Mouse (Mus musculus) G1E (cell line): ENCODE data around the gene Ublcp1. TPM values are rescaled to one million over a fixed set of nuclear protein-coding genes. Genes with fewer than 3 reads are reported as not detected.

Experiments
- ATAC-seq: 2 replicates; pipeline ENCODE4 v1.8.0; 2016; ENCODE audit warnings: mild to moderate bottlenecking; ENCODE audit not compliant: insufficient number of reproducible peaks, poor library complexity, low FRiP score, severe bottlenecking; ENCODE audit errors: extremely low read depth
- DNase-seq: peaks from one replicate; pipeline ENCODE4 v3.0.0; 2012; ENCODE audit warnings: low spot score
- H3K27me3 ChIP-seq: 2 replicates; pipeline ENCODE4 v1.6.1; 2012; ENCODE audit warnings: mild to moderate bottlenecking, low read length, inconsistent platforms; ENCODE audit not compliant: insufficient read depth
- H3K36me3 ChIP-seq: replicated peaks from 2 replicates; pipeline ENCODE3; 2012; ENCODE audit warnings: mild to moderate bottlenecking, inconsistent platforms
- H3K4me1 ChIP-seq: 2 replicates; pipeline ENCODE4 v1.6.1; 2012; ENCODE audit warnings: low read depth, low read length, inconsistent platforms, mixed read lengths; ENCODE audit not compliant: insufficient read depth
- H3K4me3 ChIP-seq: 2 replicates; pipeline ENCODE4 v1.5.1; 2012; ENCODE audit warnings: low read depth, mild to moderate bottlenecking, inconsistent platforms, low read length, moderate library complexity, mixed read lengths
- H3K9me3 ChIP-seq: replicated peaks from 2 replicates; pipeline ENCODE4 v1.6.1; 2012; ENCODE audit warnings: inconsistent platforms
- CTCF ChIP-seq: IDR thresholded peaks from 2 replicates; pipeline ENCODE4 v1.5.1; 2012; ENCODE audit warnings: low read depth, low read length, inconsistent platforms, mixed read lengths
- GATA1 ChIP-seq: IDR thresholded peaks from 2 replicates; pipeline ENCODE4 v1.6.1; 2012; ENCODE audit warnings: borderline replicate concordance, low read length, inconsistent platforms, mixed read lengths
- GATA2 ChIP-seq: IDR thresholded peaks from 2 replicates; pipeline ENCODE4 v1.6.1; 2012; ENCODE audit warnings: low read depth, low read length, inconsistent platforms, borderline replicate concordance
- POLR2AphosphoS5 ChIP-seq: IDR thresholded peaks from 2 replicates; pipeline ENCODE4 v1.6.1; 2012; ENCODE audit warnings: low read depth, low read length, inconsistent platforms; ENCODE audit not compliant: insufficient replicate concordance
- TAL1 ChIP-seq: conservative IDR thresholded peaks from 2 replicates; pipeline ENCODE4 v1.6.1; 2012; ENCODE audit warnings: low read depth, low read length, inconsistent platforms, mixed read lengths
- polyA plus RNA-seq: library from polyadenylated mRNA; stranded (reverse); fragments of >175 nt; gene quantifications from 2 replicates; pipeline ENCODE4 v1.2.3, GENCODE M21; 2012
- total RNA-seq, 2 experiments: library from RNA; stranded (forward) in 1 of 2; stranded (reverse) in 1 of 2; fragments of 200-1000 nt in 1 of 2; fragments of >200 nt in 1 of 2; fragmentation: Nextera tagmentation in 1 of 2; gene quantifications; 2 replicates each; pipeline ENCODE4 v1.2.3; 2014 to 2017

Gene Ublcp1
- total and polyA plus RNA-seq, 3 experiments, result 2.8 to 53.4 (median 50.9) TPM

GRCm38 (mm10) chr11:44405113-44405512, 65.2 kb downstream of the Ublcp1 start:
- no peaks in the 10 kb centered on the region for H3K36me3 ChIP-seq
- no peak for DNase-seq
- H3K9me3 ChIP-seq, result no peaks in the 10 kb centered on the region
- no peak overlapping the region for H3K4me3 ChIP-seq
- ATAC-seq, result no peak
- peaks cover 21% of the 10 kb centered on the region for H3K27me3 ChIP-seq
- H3K4me1 ChIP-seq, result 0 out of 2 replicates have a peak, but pooled peaks cover 2% of the 10 kb centered on the region
- TF ChIP-seq TAL1 (no peak), GATA2 (no peak), POLR2AphosphoS5 (no peak), GATA1 (no peak), CTCF (no peak)

Other genes starting within 250 kb of the Ublcp1 start
- gene Il12b, start 70.4 kb downstream of the Ublcp1 start, total RNA-seq (2014; fragmentation: Nextera tagmentation), result not detected in 2 replicates
- not detected in 2 replicates for gene Il12b, start 70.4 kb downstream of the Ublcp1 start, total RNA-seq (2017)
- not detected in 2 replicates for gene Il12b, start 70.4 kb downstream of the Ublcp1 start, polyA plus RNA-seq
- 36.8 and 53.4 TPM in 2 replicates for gene Rnf145, start 48.5 kb upstream of the Ublcp1 start, total RNA-seq (2014; fragmentation: Nextera tagmentation)
- 113 and 120 TPM in 2 replicates for gene Rnf145, start 48.5 kb upstream of the Ublcp1 start, total RNA-seq (2017)
- 66.7 and 98.7 TPM in 2 replicates for gene Rnf145, start 48.5 kb upstream of the Ublcp1 start, polyA plus RNA-seq
- not detected in 2 replicates for gene Ebf1, start 146.8 kb upstream of the Ublcp1 start, total RNA-seq (2014; fragmentation: Nextera tagmentation)
- 0.05 and 0.06 TPM in 2 replicates for gene Ebf1, start 146.8 kb upstream of the Ublcp1 start, total RNA-seq (2017)
- not detected in 2 replicates for gene Ebf1, start 146.8 kb upstream of the Ublcp1 start, polyA plus RNA-seq